Mouse (Mus musculus) midbrain, embryonic 10.5 days (tissue): ENCODE measurements around the gene Heg1. TPM values are rescaled to one million over a fixed set of nuclear protein-coding genes. Genes with fewer than 3 reads are reported as not detected.
A peak's percentile ranks its signal among the peaks of the same experiment; 100 is the strongest.

ENCODE experiments used
- DNase-seq: peaks from one replicate; pipeline ENCODE4 v3.0.0-alpha.2; 2017; ENCODE audit warnings: low spot score
- H3K27ac ChIP-seq: fragments of 300-500 bp; sonication (generic); replicated peaks from 2 replicates; pipeline ENCODE4 v1.5.1; 2016; ENCODE audit warnings: mild to moderate bottlenecking
- H3K27me3 ChIP-seq: fragments of 300-500 bp; sonication (generic); 2 replicates; pipeline ENCODE4 v1.6.1; 2016; ENCODE audit warnings: low read depth, mild to moderate bottlenecking; ENCODE audit not compliant: poor library complexity, severe bottlenecking
- H3K36me3 ChIP-seq: fragments of 300-500 bp; sonication (generic); 2 replicates; pipeline ENCODE4 v1.6.1; 2016; ENCODE audit warnings: mild to moderate bottlenecking, moderate library complexity
- H3K4me1 ChIP-seq: fragments of 300-500 bp; sonication (generic); 2 replicates; pipeline ENCODE4 v1.6.1; 2016
- H3K4me3 ChIP-seq: fragments of 300-500 bp; sonication (generic); 2 replicates; pipeline ENCODE4 v1.5.1; 2016; ENCODE audit warnings: mild to moderate bottlenecking, moderate library complexity
- H3K9me3 ChIP-seq: fragments of 300-500 bp; sonication (generic); replicated peaks from 2 replicates; pipeline ENCODE4 v1.6.1; 2016; ENCODE audit warnings: mild to moderate bottlenecking
- WGBS: fragments of 180-500 bp; shearing (Covaris S2); methylation state at CpG from one replicate; pipeline ENCODE4 v1.1.7; 2016; 5-methylcytosine and 5-hydroxymethylcytosine counted together
- polyA plus RNA-seq: library from polyadenylated mRNA; unstranded; fragments of >200 nt; fragmentation: Nextera tagmentation; extraction: Ambion mirVana; gene quantifications from 2 replicates; pipeline ENCODE4 v1.2.1, GENCODE M21; 2016

The Heg1 gene
- polyA plus RNA-seq, 1 experiment from 2014 or later: 34.3 TPM

DNA sequence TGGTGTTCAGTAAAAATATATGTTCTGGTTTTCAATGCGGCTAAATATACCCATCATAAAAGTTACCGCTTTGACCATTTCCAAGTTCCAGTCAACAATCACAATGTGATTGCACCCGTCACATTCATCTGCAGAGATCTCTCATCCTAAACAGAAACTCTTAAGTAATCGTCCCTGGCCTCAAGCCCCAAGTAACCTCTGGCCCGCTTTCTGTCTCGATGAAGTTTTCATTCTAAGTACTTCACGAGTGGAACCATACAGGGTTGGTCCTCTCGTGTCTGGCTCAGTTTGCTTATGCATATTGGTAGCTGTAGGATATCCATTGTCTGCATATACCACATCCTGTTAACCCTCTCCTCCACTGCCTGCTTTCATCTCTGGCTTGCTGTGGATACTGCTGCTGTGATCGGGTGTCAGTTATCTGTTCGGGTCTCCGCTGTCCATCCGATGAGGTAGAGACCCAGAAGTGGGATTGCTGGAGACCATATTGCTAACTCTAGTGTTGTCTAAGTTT, 14.2 kb downstream of the Heg1 start:
- 78% methylated on average over 12 of the region's 12 CpGs for WGBS

DNA sequence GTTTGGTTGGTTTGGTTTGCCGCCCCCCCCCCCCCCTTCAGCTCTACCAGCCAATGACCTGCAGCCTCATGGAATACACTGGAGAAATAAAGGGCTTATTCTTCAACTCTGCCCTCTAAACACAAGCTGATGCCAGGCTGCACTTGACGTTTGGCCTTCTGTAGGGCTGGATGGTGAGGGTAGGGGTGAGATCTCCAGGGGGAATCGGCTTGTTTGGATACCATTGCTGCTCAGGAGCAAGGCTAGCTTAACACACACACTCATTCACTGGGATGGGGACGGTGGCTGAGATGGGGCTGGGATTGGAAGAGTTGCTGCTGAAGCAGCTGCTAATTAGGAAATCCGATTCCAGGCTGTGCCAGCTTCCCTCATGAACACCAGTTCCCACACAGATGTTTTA, 16.4 kb downstream of the Heg1 start:
- 0 out of 2 replicates have a peak overlapping the region, but pooled peaks have one; percentile 34 for H3K27ac ChIP-seq
- peaks cover 63% of the 10 kb centered on the region for H3K36me3 ChIP-seq
- no peak overlapping the region for H3K4me3 ChIP-seq

More for the DNA sequence above, 14.2 kb downstream of the Heg1 start:
- Histone ChIP-seq H3K9me3 (no peaks in the 10 kb centered on the region), H3K27me3 (no peaks in the 10 kb centered on the region), H3K4me1 (peaks cover 71% of the 10 kb centered on the region), H3K36me3 (peaks cover 74% of the 10 kb centered on the region), H3K27ac (peak overlapping the region; percentile 75), H3K4me3 (no peak overlapping the region)
- no peak for DNase-seq

DNA sequence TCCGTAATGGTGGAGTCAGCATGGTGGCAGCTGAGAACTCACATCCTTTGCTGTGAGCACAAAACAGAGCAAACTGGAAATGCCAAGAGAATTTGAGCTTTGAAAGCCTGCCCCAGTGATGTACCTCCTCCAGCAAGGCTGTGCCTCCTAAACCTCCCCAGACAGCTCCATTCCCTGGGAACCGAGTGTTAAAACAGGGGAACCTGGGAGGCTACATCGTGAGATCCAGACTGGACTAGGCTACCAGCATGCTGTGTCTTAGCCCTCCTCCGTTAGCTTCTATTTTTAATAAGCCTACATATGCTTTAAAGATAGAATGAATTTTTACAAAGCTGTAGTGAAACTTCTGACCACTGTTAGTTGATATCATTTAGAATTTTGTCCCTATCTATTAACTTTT, 17.7 kb downstream of the Heg1 start:
- WGBS: 92% methylated on average over 4 of the region's 4 CpGs
- no peak for DNase-seq
- H3K9me3 ChIP-seq: no peaks in the 10 kb centered on the region
- no peak overlapping the region for H3K4me3 ChIP-seq
- peaks cover 60% of the 10 kb centered on the region for H3K4me1 ChIP-seq
- H3K27me3 ChIP-seq: no peaks in the 10 kb centered on the region
- peaks cover 67% of the 10 kb centered on the region for H3K36me3 ChIP-seq
- no peak overlapping the region for H3K27ac ChIP-seq

More for the DNA sequence above, 16.4 kb downstream of the Heg1 start:
- no peak for DNase-seq
- H3K27me3 ChIP-seq: no peaks in the 10 kb centered on the region
- H3K9me3 ChIP-seq: no peaks in the 10 kb centered on the region
- peaks cover 72% of the 10 kb centered on the region for H3K4me1 ChIP-seq
- 77% methylated on average over 5 of the region's 5 CpGs for WGBS

DNA sequence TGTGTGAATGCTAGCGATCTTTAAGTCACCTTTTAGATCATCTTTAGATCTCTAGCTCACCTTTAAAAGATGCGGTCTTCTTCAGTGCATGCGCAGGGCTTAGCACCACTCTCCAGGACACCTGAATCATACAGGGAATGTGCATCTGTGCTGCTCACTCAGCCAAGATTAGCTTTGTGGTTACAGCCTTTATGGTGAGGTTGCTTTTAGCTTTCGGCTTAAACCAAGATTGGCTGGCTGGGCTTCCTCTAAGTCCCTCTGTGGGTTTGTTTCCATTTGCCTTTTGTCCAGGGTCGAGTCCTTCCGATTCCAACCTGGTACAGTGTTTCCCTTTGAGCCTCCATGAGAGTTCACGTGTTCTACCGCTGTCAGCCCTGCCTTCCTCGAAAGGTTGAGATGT, 20.1 kb downstream of the Heg1 start:
- no peak for DNase-seq
- Histone ChIP-seq H3K27ac (no peak overlapping the region), H3K27me3 (no peaks in the 10 kb centered on the region), H3K4me3 (no peak overlapping the region), H3K9me3 (no peaks in the 10 kb centered on the region), H3K4me1 (peaks cover 39% of the 10 kb centered on the region), H3K36me3 (peaks cover 75% of the 10 kb centered on the region)
- 83% methylated on average over 9 of the region's 9 CpGs for WGBS

DNA sequence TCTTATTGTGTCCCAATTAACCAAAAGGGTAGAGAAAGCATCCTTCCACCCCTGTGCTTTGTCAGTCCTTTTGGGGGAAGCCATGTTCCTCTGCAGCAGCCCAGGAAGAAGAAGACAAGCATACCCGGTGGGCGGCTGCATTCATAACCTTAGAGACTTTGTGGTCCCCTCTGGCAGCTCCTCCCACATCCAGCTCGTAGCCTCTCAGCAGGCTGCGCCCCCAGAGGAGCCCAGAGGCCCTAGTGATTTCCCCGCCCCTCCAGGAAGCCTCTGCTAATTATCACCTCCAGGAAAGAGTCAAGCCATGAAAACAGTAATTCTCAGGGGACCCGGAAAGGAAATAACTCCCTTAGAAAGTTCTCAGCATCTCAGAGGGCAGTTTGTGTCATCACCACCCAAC, 21.1 kb downstream of the Heg1 start:
- Histone ChIP-seq H3K4me1 (peaks cover 32% of the 10 kb centered on the region), H3K4me3 (no peak overlapping the region), H3K27me3 (no peaks in the 10 kb centered on the region), H3K27ac (peak overlapping the region; percentile 43; the same call in 1 of the 2 replicates), H3K9me3 (no peaks in the 10 kb centered on the region), H3K36me3 (peaks cover 76% of the 10 kb centered on the region)
- WGBS: 40% methylated on average over 6 of the region's 6 CpGs
- no peak for DNase-seq

DNA sequence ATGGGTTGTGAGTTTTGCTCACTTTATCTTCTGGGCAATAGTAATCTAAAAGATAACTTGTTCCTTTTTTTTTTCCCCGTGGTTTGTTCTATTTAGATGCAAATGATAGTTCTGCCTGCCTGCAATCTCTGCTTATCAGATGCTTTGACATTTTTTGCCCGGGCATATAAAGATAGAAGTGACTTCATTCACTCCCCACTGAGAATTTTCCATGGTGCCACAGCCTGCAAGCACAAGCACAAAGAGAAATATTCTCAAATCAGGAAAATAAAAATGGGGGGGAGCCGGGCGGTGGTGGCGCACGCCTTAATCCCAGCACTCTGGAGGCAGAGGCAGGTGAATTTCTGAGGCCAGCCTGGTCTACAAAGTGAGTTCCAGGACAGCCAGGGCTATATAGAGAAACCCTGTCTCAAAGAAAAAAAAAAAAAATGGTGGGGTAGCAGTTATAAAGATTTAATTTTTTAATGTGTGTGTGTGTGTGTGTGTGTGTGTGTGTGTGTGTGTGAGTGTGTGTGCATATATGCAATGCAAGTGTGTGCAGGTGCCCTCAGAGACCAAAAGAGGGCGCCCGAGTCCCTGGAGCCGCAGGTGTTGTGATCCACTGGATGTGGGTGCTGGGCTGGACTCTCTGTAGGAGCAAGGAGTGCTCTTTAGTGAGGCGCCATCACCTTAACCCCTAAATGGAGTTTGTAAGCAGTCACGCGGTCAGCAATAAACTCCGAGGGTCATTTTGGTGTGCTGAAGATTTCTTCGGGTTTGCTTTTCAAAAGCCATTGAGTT, 22.1 kb downstream of the Heg1 start:
- WGBS: 96% methylated on average over 14 of the region's 14 CpGs
- Histone ChIP-seq H3K4me1 (peaks cover 24% of the 10 kb centered on the region), H3K4me3 (no peak overlapping the region), H3K36me3 (peaks cover 76% of the 10 kb centered on the region), H3K27ac (no peak overlapping the region), H3K27me3 (no peaks in the 10 kb centered on the region), H3K9me3 (no peaks in the 10 kb centered on the region)
- DNase-seq: no peak

DNA sequence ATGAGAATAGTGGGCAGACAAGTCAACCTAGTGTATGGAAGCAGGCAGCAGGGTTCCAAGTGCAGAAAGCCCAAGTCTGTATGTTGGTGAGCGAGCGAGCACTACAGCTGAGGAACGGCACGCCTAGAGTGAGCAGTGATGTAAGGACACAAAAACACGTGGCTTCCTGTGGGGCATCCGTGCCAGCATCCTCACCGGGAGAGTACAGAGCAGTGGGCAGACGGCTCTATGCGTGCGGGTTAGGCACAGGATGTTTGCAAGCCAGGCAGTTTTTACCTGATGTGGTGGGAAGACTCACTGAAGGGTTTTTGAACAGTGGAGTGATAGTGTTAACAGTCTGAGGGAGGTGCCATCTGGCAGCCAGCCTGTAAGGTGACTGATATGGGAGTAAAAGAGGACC, 23.9 kb downstream of the Heg1 start:
- DNase-seq: no peak
- Histone ChIP-seq H3K36me3 (peaks cover 82% of the 10 kb centered on the region), H3K4me1 (peaks cover 23% of the 10 kb centered on the region), H3K9me3 (no peaks in the 10 kb centered on the region), H3K27me3 (no peaks in the 10 kb centered on the region), H3K27ac (no peak overlapping the region), H3K4me3 (no peak overlapping the region)
- WGBS: 95% methylated on average over 10 of the region's 10 CpGs

DNA sequence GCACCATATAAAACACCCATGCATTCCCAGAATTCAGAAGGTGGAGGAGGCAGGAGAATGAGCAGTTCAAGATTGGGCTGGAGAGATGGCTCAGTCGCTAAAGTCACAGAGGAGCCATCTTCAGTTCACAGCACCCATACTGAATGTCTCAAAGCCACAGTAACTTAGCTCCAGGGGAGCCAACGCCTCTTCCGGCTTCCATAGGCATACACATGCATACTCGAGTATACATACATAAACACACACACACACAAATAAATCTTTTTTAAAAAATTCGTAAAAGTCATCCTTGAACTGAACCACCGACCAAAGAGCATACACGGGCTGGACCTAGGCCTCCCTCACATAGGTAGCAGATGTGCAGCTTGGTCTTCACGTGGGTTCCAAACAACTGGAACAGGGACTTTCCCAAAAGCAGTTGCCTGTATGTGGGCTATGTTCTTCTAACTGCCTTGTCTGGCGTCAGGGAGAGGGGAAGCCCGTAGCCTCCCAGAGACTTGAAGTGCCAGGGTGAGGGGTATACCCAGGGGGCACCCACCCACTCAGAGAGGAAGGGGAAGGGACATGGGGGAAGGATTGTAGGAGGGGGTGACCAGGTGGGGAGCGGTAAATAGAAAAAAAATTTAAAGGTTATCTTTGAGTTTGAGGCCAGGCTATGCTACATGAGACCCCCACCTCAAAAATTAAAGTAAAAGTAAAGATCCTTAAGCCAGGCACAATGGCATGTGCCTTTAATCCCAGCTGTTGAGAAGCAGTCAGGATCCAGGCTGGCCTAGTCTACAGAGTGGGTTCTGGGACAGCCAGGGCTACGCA, 24.6 kb downstream of the Heg1 start:
- Histone ChIP-seq H3K4me3 (no peak overlapping the region), H3K36me3 (peaks cover 85% of the 10 kb centered on the region), H3K27me3 (no peaks in the 10 kb centered on the region), H3K4me1 (peaks cover 25% of the 10 kb centered on the region), H3K27ac (no peak overlapping the region), H3K9me3 (no peaks in the 10 kb centered on the region)
- no peak for DNase-seq
- 94% methylated on average over 12 of the region's 12 CpGs for WGBS

DNA sequence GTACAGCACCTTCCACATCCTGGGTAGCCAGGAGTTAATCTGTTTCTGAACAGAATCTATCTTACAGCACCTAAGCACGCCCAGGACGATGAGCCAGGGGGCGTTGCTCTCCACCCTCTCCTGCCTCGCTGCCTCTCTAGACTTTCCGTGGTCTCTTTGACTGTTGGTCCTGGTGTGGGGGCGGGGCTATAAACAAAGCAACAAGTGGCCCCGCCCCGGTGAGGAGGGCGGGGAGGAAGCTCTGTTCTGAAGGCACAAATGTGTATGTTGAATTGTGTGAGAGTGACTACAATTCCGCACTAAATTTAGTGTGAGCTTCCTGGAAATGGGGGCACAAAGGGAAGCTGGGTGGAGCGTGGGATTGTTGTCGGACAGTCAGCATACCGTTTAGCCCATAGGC, 30.1 kb downstream of the Heg1 start:
- peaks cover 96% of the 10 kb centered on the region for H3K36me3 ChIP-seq
- peak overlapping the region; percentile 64; the same call in 1 of the 2 replicates for H3K27ac ChIP-seq
- no peaks in the 10 kb centered on the region for H3K27me3 ChIP-seq
- DNase-seq: peak; percentile 51
- no peaks in the 10 kb centered on the region for H3K9me3 ChIP-seq
- peaks cover 15% of the 10 kb centered on the region for H3K4me1 ChIP-seq
- WGBS: 14% methylated on average over 13 of the region's 13 CpGs
- H3K4me3 ChIP-seq: no peak overlapping the region

DNA sequence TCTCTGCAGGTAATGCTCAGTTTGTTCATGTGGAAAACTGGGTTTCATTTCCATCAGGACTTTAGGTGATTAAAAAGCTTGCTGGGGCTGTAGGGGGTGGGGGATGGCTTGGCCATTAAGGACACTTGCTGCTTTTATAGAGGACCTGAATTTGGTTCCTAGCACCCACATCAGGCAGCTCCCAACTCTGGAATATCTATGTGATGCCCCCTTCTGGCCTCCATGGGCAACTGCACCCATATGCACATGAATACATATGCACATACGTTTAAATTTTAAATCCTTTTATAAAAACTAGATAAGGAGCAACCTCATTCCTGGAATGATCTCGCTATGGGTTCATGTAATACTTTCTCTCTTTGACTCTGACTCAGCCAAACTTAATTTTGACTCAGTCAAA, 39.1 kb downstream of the Heg1 start:
- Histone ChIP-seq H3K4me1 (peaks cover 20% of the 10 kb centered on the region), H3K36me3 (peaks cover 98% of the 10 kb centered on the region), H3K4me3 (no peak overlapping the region), H3K27me3 (no peaks in the 10 kb centered on the region), H3K9me3 (peaks cover 11% of the 10 kb centered on the region), H3K27ac (no peak overlapping the region)
- WGBS: 99% methylated on average over 2 of the region's 2 CpGs
- DNase-seq: no peak

DNA sequence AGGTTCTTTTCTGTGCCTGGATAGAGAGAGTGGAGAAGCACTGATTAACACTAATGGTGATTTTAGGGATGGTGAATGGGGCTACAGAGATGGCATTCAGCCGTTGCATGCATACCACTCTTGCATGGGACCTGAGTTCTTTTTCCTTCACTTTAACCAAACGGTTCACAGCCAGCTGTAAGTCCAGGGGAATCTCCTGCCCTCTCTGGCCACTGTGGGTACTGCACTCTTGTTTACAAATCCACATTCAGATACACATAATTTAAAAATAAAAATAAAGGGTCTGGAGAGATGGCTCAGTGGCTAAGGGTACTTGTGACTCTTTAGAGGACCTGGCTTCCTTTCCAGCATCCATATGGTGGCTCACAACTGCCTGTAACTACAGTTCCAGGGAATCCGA, 39.8 kb downstream of the Heg1 start:
- H3K4me3 ChIP-seq: no peak overlapping the region
- peaks cover 11% of the 10 kb centered on the region for H3K9me3 ChIP-seq
- DNase-seq: no peak
- H3K36me3 ChIP-seq: peaks cover 99% of the 10 kb centered on the region
- H3K27me3 ChIP-seq: no peaks in the 10 kb centered on the region
- WGBS: 93% methylated on average over 3 of the region's 3 CpGs
- peaks cover 24% of the 10 kb centered on the region for H3K4me1 ChIP-seq
- H3K27ac ChIP-seq: no peak overlapping the region

DNA sequence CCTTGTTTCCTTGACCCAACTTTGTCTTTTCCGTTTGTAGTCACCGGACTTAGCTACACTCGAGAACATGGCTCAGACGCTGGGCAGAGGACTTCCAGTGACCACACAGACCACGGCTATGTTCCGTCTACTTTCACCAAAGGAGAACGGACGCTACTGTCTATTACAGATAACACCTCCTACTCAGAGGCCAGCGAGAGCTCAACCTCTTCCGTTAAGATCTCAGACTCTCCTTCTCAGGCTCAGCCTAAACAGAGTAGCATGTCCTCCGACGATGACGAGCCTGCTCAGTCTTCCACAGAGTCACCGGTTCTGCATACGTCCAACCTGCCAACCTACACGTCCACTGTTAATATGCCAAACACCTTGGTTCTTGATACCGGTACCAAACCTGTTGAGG, 42.1 kb downstream of the Heg1 start:
- peaks cover 99% of the 10 kb centered on the region for H3K36me3 ChIP-seq

DNA sequence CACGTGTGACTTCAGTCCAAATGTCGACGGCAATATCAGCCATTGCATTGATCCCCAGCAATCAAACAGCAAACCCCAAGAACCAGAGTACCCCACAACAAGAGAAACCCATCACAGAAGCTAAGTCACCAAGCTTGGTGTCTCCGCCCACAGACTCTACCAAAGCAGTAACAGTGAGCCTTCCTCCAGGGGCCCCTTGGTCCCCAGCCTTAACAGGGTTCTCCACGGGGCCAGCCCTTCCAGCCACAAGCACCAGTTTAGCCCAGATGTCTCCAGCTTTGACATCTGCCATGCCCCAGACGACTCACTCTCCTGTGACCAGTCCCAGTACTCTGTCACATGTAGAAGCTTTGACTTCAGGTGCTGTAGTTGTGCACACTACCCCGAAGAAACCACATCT, 42.7 kb downstream of the Heg1 start:
- Histone ChIP-seq H3K4me1 (peaks cover 24% of the 10 kb centered on the region), H3K36me3 (peaks cover 99% of the 10 kb centered on the region), H3K27me3 (no peaks in the 10 kb centered on the region), H3K9me3 (peaks cover 11% of the 10 kb centered on the region), H3K4me3 (no peak overlapping the region), H3K27ac (0 out of 2 replicates have a peak overlapping the region, but pooled peaks have one; percentile 14)
- DNase-seq: no peak
- 92% methylated on average over 7 of the region's 7 CpGs for WGBS

More for the DNA sequence above, 42.1 kb downstream of the Heg1 start:
- no peak overlapping the region for H3K4me3 ChIP-seq
- peaks cover 24% of the 10 kb centered on the region for H3K4me1 ChIP-seq
- peaks cover 11% of the 10 kb centered on the region for H3K9me3 ChIP-seq
- no peaks in the 10 kb centered on the region for H3K27me3 ChIP-seq
- H3K27ac ChIP-seq: no peak overlapping the region
- 96% methylated on average over 17 of the region's 17 CpGs for WGBS
- no peak for DNase-seq
